Mouse (Mus musculus) lung, embryonic 15.5 days (tissue): ENCODE data around the gene Rpl19. TPM values are rescaled to one million over a fixed set of nuclear protein-coding genes. Genes with fewer than 3 reads are reported as not detected.

ENCODE experiments used
- ATAC-seq: fragments of 200-750 bp; cut with Nextera tagmentation; 2 replicates; pipeline ENCODE4 v1.8.0; 2017; ENCODE audit warnings: moderate number of reproducible peaks, borderline replicate concordance; ENCODE audit not compliant: low FRiP score, low TSS enrichment; ENCODE audit errors: extremely low read depth
- H3K27ac ChIP-seq: fragments of 300-500 bp; sonication (generic); 2 replicates; pipeline ENCODE4 v1.5.1; 2015; ENCODE audit warnings: moderate library complexity, mild to moderate bottlenecking, inconsistent platforms
- H3K27me3 ChIP-seq: fragments of 300-500 bp; sonication (generic); 2 replicates; pipeline ENCODE4 v1.6.1; 2015; ENCODE audit warnings: inconsistent platforms
- H3K36me3 ChIP-seq: fragments of 300-500 bp; sonication (generic); 2 replicates; pipeline ENCODE4 v1.6.1; 2015; ENCODE audit warnings: inconsistent platforms
- H3K4me1 ChIP-seq: fragments of 300-500 bp; sonication (generic); 2 replicates; pipeline ENCODE4 v1.6.1; 2015; ENCODE audit warnings: inconsistent platforms
- H3K4me2 ChIP-seq: fragments of 300-500 bp; sonication (generic); 2 replicates; pipeline ENCODE4 v1.6.1; 2015; ENCODE audit warnings: inconsistent platforms, mild to moderate bottlenecking, moderate library complexity
- H3K4me3 ChIP-seq: fragments of 300-500 bp; sonication (generic); 2 replicates; pipeline ENCODE4 v1.5.1; 2015; ENCODE audit warnings: mild to moderate bottlenecking, inconsistent platforms
- H3K9ac ChIP-seq: fragments of 300-500 bp; sonication (generic); 2 replicates; pipeline ENCODE4 v1.6.1; 2015; ENCODE audit warnings: inconsistent platforms
- H3K9me3 ChIP-seq: fragments of 300-500 bp; sonication (generic); 2 replicates; pipeline ENCODE4 v1.6.1; 2016; ENCODE audit warnings: inconsistent platforms
- WGBS: fragments of 180-500 bp; shearing (Covaris S2); methylation state at CpG from one replicate; pipeline ENCODE4 v1.1.7; 2015; 5-methylcytosine and 5-hydroxymethylcytosine counted together
- polyA plus RNA-seq: library from polyadenylated mRNA; unstranded; fragments of >200 nt; fragmentation: Nextera tagmentation; extraction: Ambion mirVana; gene quantifications from 2 replicates; pipeline ENCODE4 v1.2.1, GENCODE M21; 2015

The Rpl19 gene
- polyA plus RNA-seq, 1 experiment from 2014 or later, result 1,039 TPM

DNA sequence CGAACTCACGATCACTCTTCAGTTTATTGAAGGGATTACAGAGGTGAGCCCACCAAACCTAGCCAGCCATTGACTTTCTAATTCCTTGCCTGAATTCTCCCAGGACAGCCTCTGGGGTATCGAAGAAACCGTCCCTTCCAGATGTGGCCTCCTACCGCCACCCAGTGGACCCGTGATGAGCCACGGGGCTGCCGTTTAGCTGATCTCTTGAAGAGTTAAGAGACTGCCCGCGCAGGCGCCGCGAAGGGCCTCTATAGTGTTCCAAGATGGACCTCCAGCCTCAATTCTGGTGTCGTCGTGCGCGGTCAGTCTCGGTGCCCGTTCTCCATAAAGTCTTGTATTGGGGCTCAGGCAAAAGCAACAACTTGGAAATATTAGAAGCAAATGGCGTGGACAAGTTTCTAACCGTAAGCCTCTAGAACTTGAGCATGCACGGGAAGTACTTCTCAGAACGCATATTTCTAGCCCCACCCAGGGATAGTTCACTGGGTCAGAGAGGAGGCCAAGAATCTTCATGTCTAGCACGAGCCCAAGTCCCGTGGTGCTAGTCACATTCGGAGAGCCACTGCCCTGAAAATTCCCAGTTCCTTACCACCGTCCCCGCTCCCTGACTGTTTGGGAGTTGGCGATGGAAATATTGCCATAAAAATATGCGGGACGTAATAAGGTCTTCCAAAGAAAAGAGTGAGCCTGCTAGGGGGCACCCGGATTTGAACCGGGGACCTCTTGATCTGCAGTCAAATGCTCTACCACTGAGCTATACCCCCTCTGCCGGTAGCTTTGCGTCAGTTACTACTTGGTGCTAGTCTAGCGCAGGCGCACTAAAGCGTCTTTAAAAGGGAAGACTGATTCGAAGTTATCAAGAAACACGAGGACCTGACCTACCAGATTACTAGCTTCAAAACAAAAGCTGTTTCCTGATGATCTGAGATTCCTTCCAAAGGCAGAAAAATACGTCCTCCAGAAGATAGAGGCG lies 38.7 kb upstream of the Rpl19 start:
- Histone ChIP-seq H3K9me3 (no peaks in the 10 kb centered on the region), H3K27me3 (peaks cover 30% of the 10 kb centered on the region), H3K9ac (peak overlapping the region; percentile 73), H3K4me3 (peak overlapping the region; percentile 79), H3K4me2 (peak overlapping the region; percentile 82), H3K4me1 (peaks cover 28% of the 10 kb centered on the region), H3K36me3 (no peaks in the 10 kb centered on the region), H3K27ac (peak overlapping the region; percentile 88)
- peak; percentile 82 for ATAC-seq
- under 1% methylated on average over 42 of the region's 42 CpGs for WGBS

GRCm38 (mm10) chr11:97988530-97989096 lies 37.9 kb upstream of the Rpl19 start:
- Histone ChIP-seq H3K27ac (peak overlapping the region; percentile 85), H3K9me3 (no peaks in the 10 kb centered on the region), H3K4me3 (peak overlapping the region; percentile 79), H3K27me3 (peaks cover 30% of the 10 kb centered on the region), H3K4me2 (peak overlapping the region; percentile 82), H3K4me1 (peaks cover 28% of the 10 kb centered on the region), H3K36me3 (no peaks in the 10 kb centered on the region), H3K9ac (peak overlapping the region; percentile 73)
- WGBS, result under 1% methylated on average over 26 of the region's 26 CpGs
- ATAC-seq, result peak; percentile 82

- H3K27ac ChIP-seq, result no peak overlapping the region
- H3K4me3 ChIP-seq, result peak overlapping the region; percentile 51
- H3K27me3 ChIP-seq, result peaks cover 9% of the 10 kb centered on the region; the same call in 1 of the 2 replicates
- H3K9ac ChIP-seq, result peak overlapping the region; percentile 38; the same call in 1 of the 2 replicates
- 0 out of 2 replicates have a peak, but pooled peaks have one; percentile 36 for ATAC-seq
- H3K4me2 ChIP-seq, result peak overlapping the region; percentile 91
- H3K36me3 ChIP-seq, result no peaks in the 10 kb centered on the region
- WGBS, result 8% methylated on average over 13 of the region's 13 CpGs
- H3K9me3 ChIP-seq, result no peaks in the 10 kb centered on the region
- H3K4me1 ChIP-seq, result peaks cover 22% of the 10 kb centered on the region
These were observed 31.9 kb upstream of the Rpl19 start for GRCm38 (mm10) chr11:97994539-97995100.

DNA sequence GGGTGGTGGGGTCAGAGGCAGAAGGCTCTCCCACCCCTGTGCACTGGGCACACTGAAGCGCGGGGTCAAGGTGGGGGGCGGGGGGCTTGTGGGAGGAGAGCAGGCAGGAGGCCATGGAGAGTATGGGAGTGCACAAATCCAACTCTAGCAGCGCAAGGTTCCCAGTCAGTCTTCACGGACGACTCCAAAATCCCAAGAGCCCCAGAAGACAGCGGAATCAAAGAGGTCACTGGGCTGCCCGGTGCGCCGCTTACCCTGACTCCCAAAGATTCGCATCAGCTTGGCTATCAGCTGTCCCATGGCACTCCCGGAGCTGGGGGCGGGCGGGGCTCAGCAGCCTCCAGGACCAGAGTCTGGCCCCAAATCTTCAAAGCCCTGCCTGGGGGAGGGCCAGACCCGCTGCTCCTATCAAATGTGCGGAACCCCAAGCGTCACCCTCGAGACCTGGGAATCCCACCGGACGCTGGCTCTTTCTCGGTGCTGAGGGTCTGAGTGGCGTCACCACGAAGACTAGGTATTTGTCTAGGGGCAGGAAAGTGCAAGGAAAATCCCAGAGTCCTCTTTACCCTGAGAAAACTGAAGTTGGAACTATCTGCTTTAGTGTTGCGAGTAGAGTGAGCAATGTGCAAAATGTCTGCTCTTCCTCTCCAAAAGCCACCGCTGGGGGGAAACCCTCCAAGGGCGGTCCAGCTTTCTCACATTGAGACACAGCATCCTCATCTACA lies 30.8 kb upstream of the Rpl19 start, which contains the start of gene Arl5c:
Gene Arl5c, minus strand, starts transcription at position 618 of the 725 bp plus-strand sequence.
- Histone ChIP-seq H3K9me3 (no peaks in the 10 kb centered on the region), H3K4me3 (peak within 1 kb of the TSS; percentile 51), H3K27me3 (peaks cover 20% of the 10 kb centered on the region; the same call in 1 of the 2 replicates), H3K27ac (peak within 1 kb of the TSS; percentile 13; the same call in 1 of the 2 replicates), H3K36me3 (no peaks in the 10 kb centered on the region), H3K9ac (peak within 1 kb of the TSS; percentile 38), H3K4me1 (peaks cover 18% of the 10 kb centered on the region), H3K4me2 (peak within 1 kb of the TSS; percentile 91)
- peak; percentile 50; the same call in 1 of the 2 replicates for ATAC-seq
- 1% methylated on average over 26 of the region's 26 CpGs for WGBS

- Histone ChIP-seq H3K27ac (no peak overlapping the region), H3K4me3 (no peak overlapping the region), H3K9me3 (no peaks in the 10 kb centered on the region), H3K4me2 (no peak overlapping the region), H3K9ac (no peak overlapping the region), H3K4me1 (peaks cover 18% of the 10 kb centered on the region), H3K36me3 (no peaks in the 10 kb centered on the region), H3K27me3 (peaks cover 29% of the 10 kb centered on the region; the same call in 1 of the 2 replicates)
- 58% methylated on average over 1 of the region's 1 CpGs for WGBS
- ATAC-seq, result no peak
These were observed 29.8 kb upstream of the Rpl19 start for GRCm38 (mm10) chr11:97996691-97997090.

DNA sequence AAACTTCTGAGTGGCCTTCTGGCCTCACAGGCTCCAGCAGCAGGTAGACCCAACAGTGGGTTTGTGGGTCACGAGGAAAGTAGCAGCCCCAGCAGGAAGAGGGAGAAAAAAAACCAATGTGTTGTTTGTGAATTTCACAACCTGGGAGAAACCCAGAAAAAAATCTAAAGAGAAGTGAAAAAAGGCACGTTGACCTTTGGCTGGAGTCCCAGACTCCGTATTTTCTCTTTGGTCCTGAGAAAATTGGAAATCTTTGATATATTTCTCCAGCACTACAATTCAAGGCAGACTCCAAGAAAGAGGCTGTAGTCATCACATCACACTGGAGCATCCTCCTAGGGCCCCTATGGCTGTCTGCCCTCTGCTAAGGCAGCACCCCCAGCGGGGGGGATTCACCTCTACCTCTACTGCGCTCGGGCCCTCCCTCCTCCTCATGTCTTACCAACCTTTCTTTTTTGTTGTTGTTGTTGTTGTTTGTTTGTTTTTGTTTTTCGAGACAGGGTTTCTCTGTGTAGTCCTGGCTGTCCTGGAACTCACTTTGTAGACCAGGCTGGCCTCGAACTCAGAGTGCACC lies 29.0 kb upstream of the Rpl19 start:
- no peak for ATAC-seq
- Histone ChIP-seq H3K27me3 (peaks cover 37% of the 10 kb centered on the region; the same call in 1 of the 2 replicates), H3K4me1 (peaks cover 18% of the 10 kb centered on the region), H3K27ac (no peak overlapping the region), H3K9ac (no peak overlapping the region), H3K4me2 (no peak overlapping the region), H3K4me3 (no peak overlapping the region), H3K36me3 (no peaks in the 10 kb centered on the region), H3K9me3 (no peaks in the 10 kb centered on the region)
- 66% methylated on average over 8 of the region's 8 CpGs for WGBS

GRCm38 (mm10) chr11:97998074-97998793 lies 28.3 kb upstream of the Rpl19 start:
- no peak overlapping the region for H3K27ac ChIP-seq
- no peak overlapping the region for H3K4me3 ChIP-seq
- WGBS, result 73% methylated on average over 11 of the region's 11 CpGs
- H3K4me2 ChIP-seq, result no peak overlapping the region
- ATAC-seq, result no peak
- no peaks in the 10 kb centered on the region for H3K36me3 ChIP-seq
- peaks cover 38% of the 10 kb centered on the region; the same call in 1 of the 2 replicates for H3K27me3 ChIP-seq
- H3K4me1 ChIP-seq, result peaks cover 23% of the 10 kb centered on the region
- no peaks in the 10 kb centered on the region for H3K9me3 ChIP-seq
- no peak overlapping the region for H3K9ac ChIP-seq

DNA sequence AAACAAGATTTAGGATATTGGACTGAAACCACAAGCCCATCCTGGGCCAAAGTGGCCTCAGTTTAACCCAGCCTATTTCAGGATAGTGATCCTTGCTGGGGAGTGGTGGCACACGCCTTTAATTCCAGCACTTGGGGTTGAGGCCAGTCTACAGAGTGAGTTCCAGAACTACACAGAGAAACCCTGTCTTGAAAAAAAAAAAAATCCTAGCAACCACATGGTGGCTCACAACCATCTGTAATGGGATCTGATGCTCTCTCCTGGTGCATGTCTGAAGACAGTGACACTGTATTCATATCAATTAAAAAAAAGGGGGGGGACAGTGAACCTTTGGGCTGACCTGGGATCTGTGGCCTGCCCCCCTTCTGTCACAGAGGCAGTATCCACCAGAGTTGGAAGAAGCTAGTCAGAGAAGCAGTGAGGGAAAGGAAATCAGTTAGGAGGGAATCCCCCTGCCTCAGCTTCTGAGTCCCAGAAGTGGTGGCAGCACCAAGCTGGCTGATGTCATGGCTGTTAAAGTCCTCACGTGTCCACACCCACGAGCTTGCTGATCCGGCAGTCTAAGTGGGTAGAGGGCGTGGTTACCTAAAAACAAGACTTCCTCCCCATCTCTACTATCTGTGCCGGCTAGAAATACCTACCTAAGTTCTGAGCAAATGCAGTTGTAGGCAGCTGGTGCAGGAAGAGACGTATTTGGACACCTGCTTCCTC lies 27.5 kb upstream of the Rpl19 start:
- H3K36me3 ChIP-seq, result no peaks in the 10 kb centered on the region
- H3K4me1 ChIP-seq, result peaks cover 31% of the 10 kb centered on the region
- ATAC-seq, result no peak
- H3K4me2 ChIP-seq, result no peak overlapping the region
- WGBS, result 48% methylated on average over 7 of the region's 7 CpGs
- H3K9ac ChIP-seq, result no peak overlapping the region
- no peak overlapping the region for H3K4me3 ChIP-seq
- peaks cover 38% of the 10 kb centered on the region; the same call in 1 of the 2 replicates for H3K27me3 ChIP-seq
- no peak overlapping the region for H3K27ac ChIP-seq
- H3K9me3 ChIP-seq, result no peaks in the 10 kb centered on the region

GRCm38 (mm10) chr11:97999748-98000147 lies 26.8 kb upstream of the Rpl19 start:
- no peak for ATAC-seq
- no peak overlapping the region for H3K27ac ChIP-seq
- WGBS, result 54% methylated on average over 5 of the region's 5 CpGs

More at GRCm38 (mm10) chr11:97999748-98000147, 26.8 kb upstream of the Rpl19 start:
- no peak overlapping the region for H3K9ac ChIP-seq
- no peaks in the 10 kb centered on the region for H3K9me3 ChIP-seq
- H3K4me3 ChIP-seq, result no peak overlapping the region
- H3K4me1 ChIP-seq, result peaks cover 28% of the 10 kb centered on the region
- H3K4me2 ChIP-seq, result no peak overlapping the region
- peaks cover 34% of the 10 kb centered on the region; the same call in 1 of the 2 replicates for H3K27me3 ChIP-seq
- no peaks in the 10 kb centered on the region for H3K36me3 ChIP-seq
